Mouse (Mus musculus): ENCODE data around the gene Hnrnpr. TPM values are rescaled to one million over a fixed set of nuclear protein-coding genes. Genes with fewer than 3 reads are reported as not detected.

Hnrnpr gene
- total RNA-seq, 2 experiments from 2014 or later: 81.8 to 83.5 TPM

DNA sequence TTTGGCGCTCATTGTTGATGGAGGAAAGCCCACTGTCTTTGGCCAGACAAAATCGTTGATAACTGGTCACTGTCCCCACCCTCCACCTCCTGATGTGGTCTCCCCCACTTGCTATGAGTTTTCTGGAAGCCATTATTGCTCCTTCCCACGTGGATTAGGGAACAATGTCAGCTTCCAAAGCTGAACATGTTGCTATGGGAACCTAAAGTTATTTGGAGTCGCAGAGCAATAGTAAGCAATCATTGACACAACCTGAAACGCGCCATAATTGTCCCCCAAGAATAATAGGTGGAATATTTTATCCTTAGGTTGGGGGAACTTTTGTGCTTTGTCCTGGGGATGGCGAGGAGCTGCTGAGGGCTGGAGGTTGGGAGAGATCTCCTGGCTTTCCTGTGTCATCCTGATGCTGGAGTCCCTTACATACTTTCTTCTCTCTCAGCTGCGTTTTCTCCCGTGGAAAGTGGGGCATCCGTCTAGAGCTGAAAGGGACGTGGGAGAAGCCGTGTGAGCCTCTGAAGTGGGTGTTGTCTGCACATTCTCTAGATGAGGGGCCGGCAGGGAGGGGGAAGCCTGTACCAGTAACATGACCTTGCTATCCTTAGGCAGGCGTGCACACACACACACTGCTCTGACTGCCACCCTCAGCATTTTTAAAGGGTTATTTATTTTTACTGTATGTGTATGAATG is 62.9 kb downstream of the Hnrnpr start:
- intact Hi-C loops (cut with DNase I): loop anchor here (5.0 kb wide), 1 partner anchor 249 kb away; the partner anchor contains the start of gene Lactbl1
- peak; percentile 49 to 79 for DNase-seq (ENCODE audit: low spot score in 2 of 2)

DNA sequence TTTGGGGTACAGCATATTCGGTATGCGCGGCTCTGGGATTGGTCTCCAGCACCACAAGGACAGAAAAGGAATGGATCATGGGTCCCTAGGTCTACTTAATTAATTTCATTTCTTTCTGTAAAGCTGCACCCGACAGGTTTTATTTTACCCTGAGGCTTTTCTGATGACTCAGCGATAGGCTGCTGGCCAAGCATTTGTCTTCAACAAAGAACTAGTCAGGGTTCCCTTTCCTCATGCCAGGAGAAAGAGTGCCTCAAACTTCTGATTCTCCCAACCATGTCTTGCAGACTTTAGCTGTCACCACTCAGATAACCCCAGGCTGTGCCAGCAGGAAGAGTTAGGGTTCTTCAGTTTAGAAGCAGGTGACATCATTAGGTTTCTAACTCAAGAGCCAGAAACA is 66.3 kb downstream of the Hnrnpr start:
- intact Hi-C loops (cut with DNase I): no loop called here

DNA sequence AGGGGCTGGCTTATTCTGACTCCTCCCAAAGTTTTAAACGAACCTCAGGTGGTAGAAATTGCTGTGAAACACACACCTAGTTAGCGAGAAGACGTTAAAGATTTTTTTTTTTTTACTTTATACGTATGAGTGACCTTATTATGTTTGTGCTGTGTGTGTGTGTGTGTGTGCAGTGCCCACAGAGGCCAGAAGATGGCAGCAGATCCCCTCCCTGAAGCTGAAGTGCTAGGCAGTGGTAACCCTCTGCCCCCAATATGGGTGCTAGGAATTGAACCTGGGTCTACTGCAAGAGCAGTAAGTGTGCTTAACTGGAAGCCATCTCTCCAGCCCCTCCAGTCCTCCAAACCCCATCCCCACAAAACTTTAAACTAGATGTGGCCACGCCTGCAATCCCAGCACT is 72.3 kb downstream of the Hnrnpr start:
- intact Hi-C loops (cut with DNase I): no loop called here
- DNase-seq (ENCODE audit: low spot score in 2 of 2): no peak

More for the DNA sequence above, 66.3 kb downstream of the Hnrnpr start:
- no peak for DNase-seq (ENCODE audit: low spot score in 2 of 2)

DNA sequence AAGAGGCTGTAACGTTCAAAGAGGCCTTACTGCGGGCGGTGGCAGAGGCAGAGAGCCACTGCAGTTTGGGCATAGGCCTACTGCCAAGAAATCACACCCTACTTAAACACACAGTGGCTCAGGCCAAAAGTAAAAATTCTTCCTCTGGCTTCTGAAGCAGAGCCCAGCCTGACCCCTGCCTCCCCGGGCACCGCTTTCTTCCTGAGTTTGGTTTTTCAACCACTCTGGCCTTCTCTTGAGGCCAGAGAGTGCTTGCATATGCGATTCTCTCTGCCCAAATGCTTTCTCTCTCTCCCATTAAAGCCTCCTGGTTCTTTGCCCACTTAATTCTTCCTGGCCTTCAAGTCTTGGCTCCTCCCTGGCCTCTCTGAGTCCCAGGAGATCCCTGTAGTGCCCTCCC is 73.1 kb downstream of the Hnrnpr start:
- intact Hi-C loops (cut with DNase I): no loop called here
- DNase-seq (ENCODE audit: low spot score in 2 of 2): no peak

DNA sequence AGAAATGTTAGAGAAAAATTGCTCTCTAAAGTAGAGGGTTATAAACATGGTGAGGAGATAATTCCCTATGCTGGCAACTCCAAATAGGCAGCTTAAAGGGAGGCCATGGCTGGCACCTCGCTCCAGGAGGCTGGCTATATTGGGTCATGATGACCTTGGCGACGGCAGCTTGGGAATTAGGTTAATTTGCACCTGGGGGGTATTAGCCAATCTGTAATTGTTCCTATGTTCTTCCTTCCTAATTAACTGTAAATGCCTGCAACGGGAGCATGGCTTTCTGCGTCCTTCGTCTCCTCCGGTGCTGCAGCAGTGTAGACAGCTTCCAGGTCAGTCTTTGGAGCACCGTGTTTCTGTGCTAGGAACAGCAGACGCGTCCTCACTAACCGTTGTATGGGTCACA is 76.5 kb downstream of the Hnrnpr start:
- DNase-seq (ENCODE audit: low spot score in 2 of 2): no peak
- intact Hi-C loops (cut with DNase I): no loop called here

DNA sequence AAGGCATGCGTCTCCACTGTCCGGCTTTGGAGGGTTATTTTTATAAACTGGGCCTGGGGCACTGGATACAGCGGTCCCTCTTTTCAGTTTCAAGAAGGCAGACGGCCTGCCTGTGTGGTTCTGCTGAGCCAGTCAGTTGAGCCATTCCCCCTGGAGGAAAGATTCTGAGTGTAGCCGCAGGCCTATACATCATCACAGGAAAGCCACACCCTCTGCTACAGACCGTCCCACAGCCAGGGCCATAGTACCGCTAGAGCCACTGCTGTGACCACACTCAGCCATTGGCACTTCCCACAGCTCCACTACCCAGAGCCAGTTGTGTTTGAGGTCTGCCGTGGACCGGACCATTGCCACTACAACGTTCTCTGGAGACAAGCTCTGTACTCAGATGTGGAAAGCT is 91.1 kb downstream of the Hnrnpr start:
- no peak for DNase-seq (ENCODE audit: low spot score in 2 of 2)
- intact Hi-C loops (cut with DNase I): no loop called here

DNA sequence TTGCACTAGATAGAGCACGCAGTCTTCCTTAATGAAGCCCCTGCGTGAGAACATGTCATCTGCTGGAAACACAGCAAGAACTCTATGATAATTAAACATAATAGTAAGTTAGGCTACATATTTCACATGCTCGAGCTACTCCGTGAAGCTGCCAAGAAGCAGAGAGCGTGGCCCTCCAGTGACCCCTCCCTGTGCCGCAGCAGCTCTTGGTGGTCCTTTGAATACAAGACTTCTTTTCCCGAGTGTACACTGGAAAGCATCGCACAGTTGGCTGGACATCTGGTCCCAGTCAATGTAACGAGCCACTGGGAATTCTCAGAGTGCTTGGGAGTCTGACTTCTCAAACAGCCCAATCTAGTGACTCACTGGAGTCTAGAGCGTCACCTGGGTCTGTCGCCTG is 97.1 kb downstream of the Hnrnpr start:
- intact Hi-C loops (cut with DNase I): no loop called here
- DNase-seq (ENCODE audit: low spot score in 2 of 2): no peak

Other genes starting within 250 kb of the Hnrnpr start
- 10 to 100 TPM; 37.5 to 39.2 TPM for gene Id3, start 167.4 kb upstream of the Hnrnpr start, total RNA-seq (2021)
- 1 to 10 TPM in 1 of 2 experiments, under 1 TPM in 1; 0.66 to 1.2 TPM for gene E2f2, start 138.5 kb upstream of the Hnrnpr start, total RNA-seq (2021)
- gene Asap3, start 104.6 kb upstream of the Hnrnpr start, total RNA-seq (2021): 1 to 10 TPM; 3.1 to 3.2 TPM
- under 1 TPM; 0.57 to 0.76 TPM for gene Tcea3, start 63.2 kb upstream of the Hnrnpr start, total RNA-seq (2021)
- 10 to 100 TPM; 54.6 to 64.2 TPM for gene Zfp46, start 26.3 kb upstream of the Hnrnpr start, total RNA-seq (2021)
- gene Htr1d, start 112.6 kb downstream of the Hnrnpr start, total RNA-seq (2021): 1 to 10 TPM; 3.8 to 7.4 TPM
- under 1 TPM; 0.34 to 0.43 TPM for gene 6030445D17Rik, start 151.3 kb downstream of the Hnrnpr start, total RNA-seq (2021)
- 10 to 100 TPM; 80.2 to 85.7 TPM for gene Luzp1, start 158.8 kb downstream of the Hnrnpr start, total RNA-seq (2021)

Data from left cerebral cortex, postnatal 25 days (tissue).